Mouse (Mus musculus) midbrain, embryonic 11.5 days (tissue): Measurements from ENCODE around the gene Fzd5. TPM values are rescaled to one million over a fixed set of nuclear protein-coding genes. Genes with fewer than 3 reads are reported as not detected.

Experiments used
- ATAC-seq: fragments of 200-750 bp; cut with Nextera tagmentation; 2 replicates; pipeline ENCODE4 v1.8.0; 2017; ENCODE audit warnings: moderate TSS enrichment, moderate library complexity; ENCODE audit not compliant: low FRiP score
- DNase-seq: peaks from one replicate; pipeline ENCODE4 v3.0.0; 2015; ENCODE audit warnings: low spot score; ENCODE audit errors: missing footprints
- H3K27ac ChIP-seq: fragments of 300-500 bp; sonication (generic); 2 replicates; pipeline ENCODE4 v1.5.1; 2014; ENCODE audit warnings: low read depth, low read length
- H3K27me3 ChIP-seq: fragments of 300-500 bp; sonication (generic); 2 replicates; pipeline ENCODE4 v1.6.1; 2014; ENCODE audit warnings: mild to moderate bottlenecking, low read length, moderate library complexity, mixed read lengths; ENCODE audit not compliant: control insufficient read depth, insufficient read depth
- H3K36me3 ChIP-seq: fragments of 300-500 bp; sonication (generic); 2 replicates; pipeline ENCODE4 v1.6.1; 2014; ENCODE audit warnings: mild to moderate bottlenecking, low read length, moderate library complexity, mixed read lengths; ENCODE audit not compliant: control insufficient read depth, insufficient read depth
- H3K4me1 ChIP-seq: fragments of 300-500 bp; sonication (generic); 2 replicates; pipeline ENCODE4 v1.6.1; 2014; ENCODE audit warnings: low read length; ENCODE audit not compliant: control insufficient read depth, insufficient read depth
- H3K4me2 ChIP-seq: fragments of 300-500 bp; sonication (generic); 2 replicates; pipeline ENCODE4 v1.6.1; 2014; ENCODE audit warnings: mild to moderate bottlenecking, moderate library complexity
- H3K4me3 ChIP-seq: fragments of 300-500 bp; sonication (generic); 2 replicates; pipeline ENCODE4 v1.5.1; 2014; ENCODE audit warnings: low read depth, low read length
- H3K9ac ChIP-seq: fragments of 300-500 bp; sonication (generic); 2 replicates; pipeline ENCODE4 v1.6.1; 2014; ENCODE audit warnings: low read length
- H3K9me3 ChIP-seq: fragments of 300-500 bp; sonication (generic); 2 replicates; pipeline ENCODE4 v1.6.1; 2016; ENCODE audit warnings: low read length; ENCODE audit not compliant: control insufficient read depth
- WGBS: fragments of 180-500 bp; shearing (Covaris S2); extraction: QIAGEN DNeasy Blood & Tissue Kit; methylation state at CpG from one replicate; pipeline ENCODE4 v1.1.7; 2014; 5-methylcytosine and 5-hydroxymethylcytosine counted together
- polyA plus RNA-seq: library from polyadenylated mRNA; unstranded; fragments of >200 nt; fragmentation: Nextera tagmentation; extraction: Ambion mirVana; gene quantifications from 2 replicates; pipeline ENCODE4 v1.2.1, GENCODE M21; 2014

Gene Fzd5
- polyA plus RNA-seq, 1 experiment from 2014 or later: 0.52 TPM

GRCm38 (mm10) chr1:64735781-64736680 is 1.5 kb downstream of the Fzd5 start:
- peak; percentile 4; the same call in 1 of the 2 replicates for ATAC-seq
- Histone ChIP-seq H3K4me3 (peak overlapping the region; percentile 58), H3K36me3 (no peaks in the 10 kb centered on the region)

GRCm38 (mm10) chr1:64734771-64735750 is 2.5 kb downstream of the Fzd5 start:
- H3K27me3 ChIP-seq: peaks cover 41% of the 10 kb centered on the region

More at GRCm38 (mm10) chr1:64735781-64736680, 1.5 kb downstream of the Fzd5 start:
- 7% methylated on average over 75 of the region's 75 CpGs for WGBS
- Histone ChIP-seq H3K27ac (no peak overlapping the region), H3K4me2 (peak overlapping the region; percentile 97), H3K27me3 (peaks cover 41% of the 10 kb centered on the region), H3K9me3 (no peaks in the 10 kb centered on the region), H3K9ac (peak overlapping the region; percentile 55), H3K4me1 (peaks cover 31% of the 10 kb centered on the region)
- peak; percentile 96 for DNase-seq

GRCm38 (mm10) chr1:64733453-64734245 is 3.9 kb downstream of the Fzd5 start:
- H3K4me1 ChIP-seq: peaks cover 30% of the 10 kb centered on the region
- no peaks in the 10 kb centered on the region for H3K36me3 ChIP-seq
- DNase-seq: peak; percentile 85
- no peak overlapping the region for H3K9ac ChIP-seq
- WGBS: 13% methylated on average over 11 of the region's 11 CpGs
- no peak overlapping the region for H3K27ac ChIP-seq
- H3K4me3 ChIP-seq: no peak overlapping the region
- ATAC-seq: no peak
- no peaks in the 10 kb centered on the region for H3K9me3 ChIP-seq
- peaks cover 41% of the 10 kb centered on the region for H3K27me3 ChIP-seq
- peak overlapping the region; percentile 8; the same call in 1 of the 2 replicates for H3K4me2 ChIP-seq

More at GRCm38 (mm10) chr1:64734771-64735750, 2.5 kb downstream of the Fzd5 start:
- ATAC-seq: no peak
- Histone ChIP-seq H3K9ac (peak overlapping the region; percentile 38), H3K4me2 (peak overlapping the region; percentile 97), H3K27ac (no peak overlapping the region), H3K36me3 (no peaks in the 10 kb centered on the region), H3K9me3 (no peaks in the 10 kb centered on the region), H3K4me1 (peaks cover 31% of the 10 kb centered on the region), H3K4me3 (peak overlapping the region; percentile 58)
- DNase-seq: peak; percentile 92
- WGBS: 36% methylated on average over 58 of the region's 58 CpGs

- no peak overlapping the region for H3K9ac ChIP-seq
- no peak overlapping the region for H3K4me3 ChIP-seq
- H3K9me3 ChIP-seq: no peaks in the 10 kb centered on the region
- H3K4me1 ChIP-seq: peaks cover 24% of the 10 kb centered on the region
- DNase-seq: peak; percentile 82
- 52% methylated on average over 7 of the region's 7 CpGs for WGBS
- no peak overlapping the region for H3K4me2 ChIP-seq
- no peak for ATAC-seq
- H3K36me3 ChIP-seq: no peaks in the 10 kb centered on the region
- H3K27me3 ChIP-seq: peaks cover 39% of the 10 kb centered on the region
- H3K27ac ChIP-seq: no peak overlapping the region
Measured at GRCm38 (mm10) chr1:64732637-64733200, 4.8 kb downstream of the Fzd5 start.

- ATAC-seq: no peak
- Histone ChIP-seq H3K4me1 (peaks cover 23% of the 10 kb centered on the region), H3K27ac (no peak overlapping the region), H3K9me3 (no peaks in the 10 kb centered on the region), H3K9ac (no peak overlapping the region), H3K4me2 (no peak overlapping the region), H3K36me3 (no peaks in the 10 kb centered on the region), H3K27me3 (peaks cover 38% of the 10 kb centered on the region), H3K4me3 (no peak overlapping the region)
- WGBS: 36% methylated on average over 10 of the region's 10 CpGs
- no peak for DNase-seq
Measured at GRCm38 (mm10) chr1:64732161-64732560, 5.4 kb downstream of the Fzd5 start.

- peaks cover 31% of the 10 kb centered on the region for H3K27me3 ChIP-seq
- H3K4me1 ChIP-seq: peaks cover 16% of the 10 kb centered on the region
- ATAC-seq: no peak
- no peaks in the 10 kb centered on the region for H3K36me3 ChIP-seq
- no peak for DNase-seq
- H3K9ac ChIP-seq: no peak overlapping the region
- no peak overlapping the region for H3K4me3 ChIP-seq
- H3K27ac ChIP-seq: no peak overlapping the region
- H3K9me3 ChIP-seq: no peaks in the 10 kb centered on the region
- 70% methylated on average over 16 of the region's 16 CpGs for WGBS
- H3K4me2 ChIP-seq: no peak overlapping the region
Measured at GRCm38 (mm10) chr1:64731341-64732020, 6.1 kb downstream of the Fzd5 start.

- Histone ChIP-seq H3K9me3 (no peaks in the 10 kb centered on the region), H3K4me1 (peaks cover 8% of the 10 kb centered on the region), H3K4me3 (no peak overlapping the region), H3K9ac (no peak overlapping the region), H3K36me3 (no peaks in the 10 kb centered on the region), H3K27me3 (peaks cover 17% of the 10 kb centered on the region), H3K27ac (no peak overlapping the region), H3K4me2 (no peak overlapping the region)
- ATAC-seq (no peak), DNase-seq (no peak)
- WGBS: 64% methylated on average over 4 of the region's 4 CpGs
Measured at GRCm38 (mm10) chr1:64730046-64730445, 7.5 kb downstream of the Fzd5 start.
